Mouse (Mus musculus): ENCODE results near the gene Kcnmb3. TPM values are rescaled to one million over a fixed set of nuclear protein-coding genes. Genes with fewer than 3 reads are reported as not detected.

Gene Kcnmb3
- polyA plus RNA-seq, 1 experiment from 2014 or later, result not detected

- Histone ChIP-seq H3K36me3 (replicated peaks; ENCODE audit: control insufficient read depth, insufficient read depth, low read depth, low read length) (no peaks in the 10 kb centered on the region), H3K4me2 (ENCODE audit: low read depth, low read length) (no peak overlapping the region), H3K27ac (replicated peaks; ENCODE audit: low read depth, low read length) (no peak overlapping the region), H3K4me1 (ENCODE audit: control insufficient read depth, insufficient read depth, low read length) (no peaks in the 10 kb centered on the region), H3K9ac (replicated peaks; ENCODE audit: low read length) (no peak overlapping the region), H3K27me3 (ENCODE audit: control insufficient read depth, insufficient read depth, low read length) (no peaks in the 10 kb centered on the region), H3K9me3 (replicated peaks; ENCODE audit: control insufficient read depth, low read length) (no peaks in the 10 kb centered on the region), H3K4me3 (ENCODE audit: low read depth, low read length) (no peak overlapping the region)
- 83% methylated on average over 6 of the region's 6 CpGs for WGBS
- DNase-seq (ENCODE audit: low spot score) (no peak), ATAC-seq (replicated peaks; ENCODE audit: insufficient number of reproducible peaks, low FRiP score, low TSS enrichment, low read depth) (no peak)
These were observed 3.9 kb downstream of the Kcnmb3 start for GRCm38 (mm10) chr3:32488172-32488571.

GRCm38 (mm10) chr3:32486543-32486942, 5.5 kb downstream of the Kcnmb3 start:
- DNase-seq (ENCODE audit: low spot score) (no peak), ATAC-seq (replicated peaks; ENCODE audit: insufficient number of reproducible peaks, low FRiP score, low TSS enrichment, low read depth) (no peak)
- Histone ChIP-seq H3K4me1 (ENCODE audit: control insufficient read depth, insufficient read depth, low read length) (no peaks in the 10 kb centered on the region), H3K9me3 (replicated peaks; ENCODE audit: control insufficient read depth, low read length) (no peaks in the 10 kb centered on the region), H3K27me3 (ENCODE audit: control insufficient read depth, insufficient read depth, low read length) (no peaks in the 10 kb centered on the region), H3K36me3 (replicated peaks; ENCODE audit: control insufficient read depth, insufficient read depth, low read depth, low read length) (no peaks in the 10 kb centered on the region), H3K4me3 (ENCODE audit: low read depth, low read length) (no peak overlapping the region), H3K27ac (replicated peaks; ENCODE audit: low read depth, low read length) (no peak overlapping the region), H3K9ac (replicated peaks; ENCODE audit: low read length) (no peak overlapping the region), H3K4me2 (ENCODE audit: low read depth, low read length) (no peak overlapping the region)
- WGBS, result 83% methylated on average over 4 of the region's 4 CpGs

- Histone ChIP-seq H3K9ac (replicated peaks; ENCODE audit: low read length) (no peak overlapping the region), H3K27ac (replicated peaks; ENCODE audit: low read depth, low read length) (no peak overlapping the region), H3K4me3 (ENCODE audit: low read depth, low read length) (no peak overlapping the region), H3K36me3 (replicated peaks; ENCODE audit: control insufficient read depth, insufficient read depth, low read depth, low read length) (no peaks in the 10 kb centered on the region), H3K27me3 (ENCODE audit: control insufficient read depth, insufficient read depth, low read length) (no peaks in the 10 kb centered on the region), H3K4me2 (ENCODE audit: low read depth, low read length) (no peak overlapping the region), H3K4me1 (ENCODE audit: control insufficient read depth, insufficient read depth, low read length) (no peaks in the 10 kb centered on the region), H3K9me3 (replicated peaks; ENCODE audit: control insufficient read depth, low read length) (no peaks in the 10 kb centered on the region)
- WGBS, result 86% methylated on average over 3 of the region's 3 CpGs
- no peak for DNase-seq (ENCODE audit: low spot score)
- no peak for ATAC-seq (replicated peaks; ENCODE audit: insufficient number of reproducible peaks, low FRiP score, low TSS enrichment, low read depth)
These were observed 9.0 kb downstream of the Kcnmb3 start for GRCm38 (mm10) chr3:32483035-32483434.

GRCm38 (mm10) chr3:32479961-32480360, 12.1 kb downstream of the Kcnmb3 start:
- Histone ChIP-seq H3K27ac (replicated peaks; ENCODE audit: low read depth, low read length) (no peak overlapping the region), H3K9ac (replicated peaks; ENCODE audit: low read length) (no peak overlapping the region), H3K4me2 (ENCODE audit: low read depth, low read length) (no peak overlapping the region), H3K27me3 (ENCODE audit: control insufficient read depth, insufficient read depth, low read length) (no peaks in the 10 kb centered on the region), H3K4me1 (ENCODE audit: control insufficient read depth, insufficient read depth, low read length) (no peaks in the 10 kb centered on the region), H3K4me3 (ENCODE audit: low read depth, low read length) (no peak overlapping the region), H3K9me3 (replicated peaks; ENCODE audit: control insufficient read depth, low read length) (no peaks in the 10 kb centered on the region), H3K36me3 (replicated peaks; ENCODE audit: control insufficient read depth, insufficient read depth, low read depth, low read length) (no peaks in the 10 kb centered on the region)
- DNase-seq (ENCODE audit: low spot score) (no peak), ATAC-seq (replicated peaks; ENCODE audit: insufficient number of reproducible peaks, low FRiP score, low TSS enrichment, low read depth) (no peak)
- 96% methylated on average over 7 of the region's 7 CpGs for WGBS

- no peaks in the 10 kb centered on the region for H3K9me3 ChIP-seq (replicated peaks; ENCODE audit: control insufficient read depth, low read length)
- DNase-seq (ENCODE audit: low spot score) (no peak), ATAC-seq (replicated peaks; ENCODE audit: insufficient number of reproducible peaks, low FRiP score, low TSS enrichment, low read depth) (no peak)
- no peak overlapping the region for H3K4me3 ChIP-seq (ENCODE audit: low read depth, low read length)
- no peaks in the 10 kb centered on the region for H3K4me1 ChIP-seq (ENCODE audit: control insufficient read depth, insufficient read depth, low read length)
- H3K36me3 ChIP-seq (replicated peaks; ENCODE audit: control insufficient read depth, insufficient read depth, low read depth, low read length), result no peaks in the 10 kb centered on the region
- 87% methylated on average over 10 of the region's 10 CpGs for WGBS
- no peaks in the 10 kb centered on the region for H3K27me3 ChIP-seq (ENCODE audit: control insufficient read depth, insufficient read depth, low read length)
- no peak overlapping the region for H3K4me2 ChIP-seq (ENCODE audit: low read depth, low read length)
- H3K9ac ChIP-seq (replicated peaks; ENCODE audit: low read length), result no peak overlapping the region
- no peak overlapping the region for H3K27ac ChIP-seq (replicated peaks; ENCODE audit: low read depth, low read length)
These were observed 18.8 kb downstream of the Kcnmb3 start for GRCm38 (mm10) chr3:32473184-32473583.

GRCm38 (mm10) chr3:32472191-32472900, 19.7 kb downstream of the Kcnmb3 start:
- no peaks in the 10 kb centered on the region for H3K36me3 ChIP-seq (replicated peaks; ENCODE audit: control insufficient read depth, insufficient read depth, low read depth, low read length)
- H3K4me2 ChIP-seq (ENCODE audit: low read depth, low read length), result no peak overlapping the region
- H3K4me1 ChIP-seq (ENCODE audit: control insufficient read depth, insufficient read depth, low read length), result no peaks in the 10 kb centered on the region
- H3K9me3 ChIP-seq (replicated peaks; ENCODE audit: control insufficient read depth, low read length), result no peaks in the 10 kb centered on the region
- H3K4me3 ChIP-seq (ENCODE audit: low read depth, low read length), result no peak overlapping the region
- H3K27me3 ChIP-seq (ENCODE audit: control insufficient read depth, insufficient read depth, low read length), result no peaks in the 10 kb centered on the region
- WGBS, result 66% methylated on average over 14 of the region's 14 CpGs
- H3K27ac ChIP-seq (replicated peaks; ENCODE audit: low read depth, low read length), result no peak overlapping the region
- ATAC-seq (replicated peaks; ENCODE audit: insufficient number of reproducible peaks, low FRiP score, low TSS enrichment, low read depth) (no peak), DNase-seq (ENCODE audit: low spot score) (no peak)
- no peak overlapping the region for H3K9ac ChIP-seq (replicated peaks; ENCODE audit: low read length)

- no peak for DNase-seq (ENCODE audit: low spot score)
These were observed 20.9 kb downstream of the Kcnmb3 start for GRCm38 (mm10) chr3:32471098-32471497.

GRCm38 (mm10) chr3:32470449-32470848, 21.6 kb downstream of the Kcnmb3 start:
- no peak overlapping the region for H3K27ac ChIP-seq (replicated peaks; ENCODE audit: low read depth, low read length)
- no peak for DNase-seq (ENCODE audit: low spot score)

More at GRCm38 (mm10) chr3:32471098-32471497, 20.9 kb downstream of the Kcnmb3 start:
- no peaks in the 10 kb centered on the region for H3K36me3 ChIP-seq (replicated peaks; ENCODE audit: control insufficient read depth, insufficient read depth, low read depth, low read length)
- no peak overlapping the region for H3K9ac ChIP-seq (replicated peaks; ENCODE audit: low read length)
- no peak overlapping the region for H3K4me3 ChIP-seq (ENCODE audit: low read depth, low read length)
- no peaks in the 10 kb centered on the region for H3K9me3 ChIP-seq (replicated peaks; ENCODE audit: control insufficient read depth, low read length)
- ATAC-seq (replicated peaks; ENCODE audit: insufficient number of reproducible peaks, low FRiP score, low TSS enrichment, low read depth), result no peak
- no peak overlapping the region for H3K4me2 ChIP-seq (ENCODE audit: low read depth, low read length)
- no peaks in the 10 kb centered on the region for H3K27me3 ChIP-seq (ENCODE audit: control insufficient read depth, insufficient read depth, low read length)
- 86% methylated on average over 6 of the region's 6 CpGs for WGBS
- no peaks in the 10 kb centered on the region for H3K4me1 ChIP-seq (ENCODE audit: control insufficient read depth, insufficient read depth, low read length)
- no peak overlapping the region for H3K27ac ChIP-seq (replicated peaks; ENCODE audit: low read depth, low read length)

More at GRCm38 (mm10) chr3:32470449-32470848, 21.6 kb downstream of the Kcnmb3 start:
- ATAC-seq (replicated peaks; ENCODE audit: insufficient number of reproducible peaks, low FRiP score, low TSS enrichment, low read depth), result no peak
- 76% methylated on average over 7 of the region's 7 CpGs for WGBS
- Histone ChIP-seq H3K4me1 (ENCODE audit: control insufficient read depth, insufficient read depth, low read length) (no peaks in the 10 kb centered on the region), H3K27me3 (ENCODE audit: control insufficient read depth, insufficient read depth, low read length) (no peaks in the 10 kb centered on the region), H3K4me3 (ENCODE audit: low read depth, low read length) (no peak overlapping the region), H3K36me3 (replicated peaks; ENCODE audit: control insufficient read depth, insufficient read depth, low read depth, low read length) (no peaks in the 10 kb centered on the region), H3K4me2 (ENCODE audit: low read depth, low read length) (no peak overlapping the region), H3K9ac (replicated peaks; ENCODE audit: low read length) (no peak overlapping the region), H3K9me3 (replicated peaks; ENCODE audit: control insufficient read depth, low read length) (no peaks in the 10 kb centered on the region)

Measured in embryonic facial prominence, embryonic 11.5 days (tissue).